Mouse (Mus musculus): Measurements from ENCODE around the gene Zglp1.

- TF ChIP-seq POLR2A (IDR thresholded peaks at IDR 0.05; ENCODE audit: low read depth, low read length) (peak; percentile 44; the same call in 1 of the 2 replicates), CTCF (IDR thresholded peaks at IDR 0.05; ENCODE audit: borderline replicate concordance, insufficient read depth, low read length) (no peak)
These were observed 52.0 kb downstream of the Zglp1 start for GRCm38 (mm10) chr9:21014691-21015570.
